Mouse (Mus musculus) small intestine, adult 2 months (tissue): ENCODE data around the gene Stx4a. TPM values are rescaled to one million over a fixed set of nuclear protein-coding genes. Genes with fewer than 3 reads are reported as not detected.

Source experiments
- H3K27ac ChIP-seq: fragments of 200-500 bp; 2 replicates; pipeline ENCODE4 v1.5.1; 2012; ENCODE audit warnings: low read depth, low read length, control low read depth, inconsistent platforms; ENCODE audit not compliant: insufficient read depth
- H3K27me3 ChIP-seq: fragments of 200-500 bp; 2 replicates; pipeline ENCODE4 v1.6.1; 2012; ENCODE audit warnings: mild to moderate bottlenecking, moderate library complexity, low read length, inconsistent platforms; ENCODE audit not compliant: control insufficient read depth, insufficient read depth
- H3K36me3 ChIP-seq: fragments of 200-500 bp; 2 replicates; pipeline ENCODE4 v1.6.1; 2012; ENCODE audit warnings: mild to moderate bottlenecking, low read length, control low read depth, inconsistent platforms; ENCODE audit not compliant: control insufficient read depth, insufficient read depth
- H3K4me1 ChIP-seq: fragments of 200-500 bp; 2 replicates; pipeline ENCODE4 v1.6.1; 2012; ENCODE audit warnings: low read length, inconsistent platforms, mixed read lengths; ENCODE audit not compliant: control insufficient read depth, insufficient read depth, insufficient read length
- H3K4me3 ChIP-seq: fragments of 200-500 bp; 2 replicates; pipeline ENCODE4 v1.5.1; 2012; ENCODE audit warnings: low read depth, mild to moderate bottlenecking, control low read depth, inconsistent platforms, low read length, moderate library complexity
- CTCF ChIP-seq: fragments of 200-500 bp; IDR thresholded peaks from 2 replicates; pipeline ENCODE4 v1.5.1; 2012; ENCODE audit warnings: low read depth, mild to moderate bottlenecking, control low read depth, inconsistent platforms, low read length, moderate library complexity, mixed read lengths; ENCODE audit not compliant: insufficient replicate concordance, insufficient read length; ENCODE audit errors: extremely low read depth
- POLR2A ChIP-seq: fragments of 200-500 bp; IDR thresholded peaks from 2 replicates; pipeline ENCODE4 v1.6.1; 2012; ENCODE audit warnings: low read depth, mild to moderate bottlenecking, control low read depth, inconsistent platforms, low read length, moderate library complexity
- WGBS: fragments of 180-500 bp; shearing (Covaris S2); methylation state at CpG from one replicate; pipeline ENCODE4 v1.1.7; 2018; 5-methylcytosine and 5-hydroxymethylcytosine counted together
- polyA plus RNA-seq: library from polyadenylated mRNA; depleted of rRNA; stranded (reverse); fragments of >200 nt; gene quantifications from 2 replicates; pipeline ENCODE4 v1.2.3, GENCODE M21; 2012

The Stx4a gene
- polyA plus RNA-seq, 1 experiment, result 68.2 TPM

- Histone ChIP-seq H3K4me3 (peak within 1 kb of the TSS; percentile 77), H3K27me3 (no peaks in the 10 kb centered on the region), H3K4me1 (peaks cover 2% of the 10 kb centered on the region), H3K36me3 (peaks cover 32% of the 10 kb centered on the region), H3K27ac (peak within 1 kb of the TSS; percentile 85)
- TF ChIP-seq CTCF, result no peak
- peak; percentile 22; the same call in 1 of the 2 replicates for TF ChIP-seq POLR2A
- WGBS, result under 1% methylated on average over 60 of the region's 60 CpGs
Measured at GRCm38 (mm10) chr7:127876467-127877348, 52.6 kb downstream of the Stx4a start, which contains the start of gene Zfp668. Gene Zfp668, minus strand, starts transcription at chr7:127876828.

GRCm38 (mm10) chr7:127879301-127879700, 55.2 kb downstream of the Stx4a start:
- no peak for TF ChIP-seq POLR2A
- H3K36me3 ChIP-seq, result peaks cover 57% of the 10 kb centered on the region
- no peak overlapping the region for H3K4me3 ChIP-seq
- H3K27me3 ChIP-seq, result no peaks in the 10 kb centered on the region
- 97% methylated on average over 9 of the region's 9 CpGs for WGBS
- no peak overlapping the region for H3K27ac ChIP-seq
- H3K4me1 ChIP-seq, result peaks cover 7% of the 10 kb centered on the region

DNA sequence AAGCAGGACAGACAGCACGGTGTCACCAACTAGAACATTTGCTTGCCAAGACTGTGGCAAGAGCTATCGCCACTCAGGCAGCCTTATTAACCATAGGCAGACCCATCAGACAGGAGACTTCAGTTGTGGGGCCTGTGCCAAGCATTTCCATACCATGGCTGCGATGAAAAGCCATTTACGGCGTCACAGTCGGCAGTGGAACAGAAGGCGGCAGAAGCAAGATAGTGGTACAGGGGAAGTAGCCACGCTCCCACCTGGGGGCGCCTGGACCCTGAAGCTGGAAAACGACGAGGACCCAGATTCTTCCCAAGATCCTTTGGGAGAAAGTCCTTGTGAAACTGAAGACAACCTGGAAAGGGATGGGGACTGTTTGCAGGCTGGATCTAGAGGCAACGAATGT, 56.3 kb downstream of the Stx4a start:
- peaks cover 7% of the 10 kb centered on the region for H3K4me1 ChIP-seq
- H3K27me3 ChIP-seq, result no peaks in the 10 kb centered on the region
- TF ChIP-seq POLR2A (no peak), CTCF (no peak)
- no peak overlapping the region for H3K27ac ChIP-seq
- peaks cover 66% of the 10 kb centered on the region for H3K36me3 ChIP-seq
- 78% methylated on average over 12 of the region's 12 CpGs for WGBS
- H3K4me3 ChIP-seq, result no peak overlapping the region

- no peak overlapping the region for H3K27ac ChIP-seq
- no peak for TF ChIP-seq CTCF
- no peak for TF ChIP-seq POLR2A
- no peak overlapping the region for H3K4me3 ChIP-seq
- H3K27me3 ChIP-seq, result no peaks in the 10 kb centered on the region
- 34% methylated on average over 6 of the region's 6 CpGs for WGBS
- H3K4me1 ChIP-seq, result peaks cover 4% of the 10 kb centered on the region
- peaks cover 79% of the 10 kb centered on the region for H3K36me3 ChIP-seq
Measured at GRCm38 (mm10) chr7:127885951-127886350, 61.9 kb downstream of the Stx4a start.

GRCm38 (mm10) chr7:127886551-127886950, 62.5 kb downstream of the Stx4a start:
- Histone ChIP-seq H3K4me3 (no peak overlapping the region), H3K4me1 (peaks cover 4% of the 10 kb centered on the region), H3K36me3 (peaks cover 73% of the 10 kb centered on the region), H3K27me3 (no peaks in the 10 kb centered on the region), H3K27ac (no peak overlapping the region)
- TF ChIP-seq POLR2A (no peak), CTCF (no peak)
- 90% methylated on average over 6 of the region's 6 CpGs for WGBS

GRCm38 (mm10) chr7:127887191-127887590, 63.1 kb downstream of the Stx4a start:
- Histone ChIP-seq H3K4me1 (peaks cover 4% of the 10 kb centered on the region), H3K27ac (no peak overlapping the region), H3K27me3 (no peaks in the 10 kb centered on the region), H3K4me3 (no peak overlapping the region), H3K36me3 (peaks cover 66% of the 10 kb centered on the region)
- WGBS, result 85% methylated on average over 8 of the region's 8 CpGs
- TF ChIP-seq CTCF (no peak), POLR2A (no peak)

DNA sequence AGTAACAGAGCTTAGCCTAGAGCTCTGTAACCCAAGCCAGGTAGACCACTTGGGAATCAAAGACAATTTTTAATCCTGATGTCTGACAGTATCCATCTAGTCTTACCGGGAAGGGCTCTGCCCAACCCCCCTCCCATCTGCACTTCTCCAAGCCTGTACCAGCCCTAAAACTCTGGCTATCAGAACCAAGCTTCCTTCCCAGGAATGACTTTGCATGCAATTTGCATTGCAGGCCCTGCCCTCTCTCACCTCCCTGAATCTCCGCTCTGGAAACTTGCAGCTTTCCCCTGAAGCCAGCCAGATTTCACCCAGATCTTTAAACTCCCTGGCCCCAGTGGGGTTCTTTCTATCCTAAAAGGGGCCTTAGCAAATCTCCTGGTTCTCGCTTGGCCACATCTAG, 63.7 kb downstream of the Stx4a start:
- Histone ChIP-seq H3K27ac (no peak overlapping the region), H3K36me3 (peaks cover 60% of the 10 kb centered on the region), H3K4me3 (no peak overlapping the region), H3K4me1 (peaks cover 4% of the 10 kb centered on the region), H3K27me3 (no peaks in the 10 kb centered on the region)
- TF ChIP-seq POLR2A, result no peak
- no peak for TF ChIP-seq CTCF
- WGBS, result 86% methylated on average over 3 of the region's 3 CpGs
